Mouse (Mus musculus): ENCODE measurements around the gene Myl6. TPM values are rescaled to one million over a fixed set of nuclear protein-coding genes. Genes with fewer than 3 reads are reported as not detected.
"Not testable (repeated sequence)": the region's sequence is repeated elsewhere in the genome, so short reads cannot be mapped to it uniquely, and the experiment has no call there.

Gene Myl6
- polyA plus RNA-seq, 2 experiments: 506 to 654 TPM

GRCm38 (mm10) chr10:128510301-128510700 lies 16.4 kb upstream of the Myl6 start:
- TF ChIP-seq CTCF (IDR thresholded peaks at IDR 0.05; ENCODE audit: low read depth) (no peak), EP300 (IDR thresholded peaks at IDR 0.05; ENCODE audit: low read depth) (no peak)
- Histone ChIP-seq H3K27ac (no peak overlapping the region), H3K27me3 (ENCODE audit: control insufficient read depth, insufficient read depth, low read length) (no peaks in the 10 kb centered on the region), H3K36me3 (replicated peaks; ENCODE audit: control insufficient read depth, insufficient read depth, low read depth) (no peaks in the 10 kb centered on the region; the same call in 1 of the 2 replicates), H3K9ac (replicated peaks) (no peak overlapping the region), H3K4me3 (ENCODE audit: insufficient read depth in 1 of 2, low read depth in 2 of 2, low read length in 2 of 2) (no peak overlapping the region), H3K4me2 (ENCODE audit: low read depth) (no peak overlapping the region), H3K4me1 (replicated peaks; ENCODE audit: control insufficient read depth in 2 of 2, insufficient read depth in 2 of 2, low read length in 1 of 2) (peaks cover 3 to 13% of the 10 kb centered on the region in 2 experiments), H3K9me3 (ENCODE audit: control insufficient read depth, low read length) (no peaks in the 10 kb centered on the region)
- 87% methylated on average over 11 of the region's 11 CpGs for WGBS (ENCODE audit: insufficient replicate concordance)
- DNase-seq (ENCODE audit: low read depth in 3 of 3, low spot score in 3 of 3) (no peak), ATAC-seq (ENCODE audit: insufficient read depth) (no peak)

DNA sequence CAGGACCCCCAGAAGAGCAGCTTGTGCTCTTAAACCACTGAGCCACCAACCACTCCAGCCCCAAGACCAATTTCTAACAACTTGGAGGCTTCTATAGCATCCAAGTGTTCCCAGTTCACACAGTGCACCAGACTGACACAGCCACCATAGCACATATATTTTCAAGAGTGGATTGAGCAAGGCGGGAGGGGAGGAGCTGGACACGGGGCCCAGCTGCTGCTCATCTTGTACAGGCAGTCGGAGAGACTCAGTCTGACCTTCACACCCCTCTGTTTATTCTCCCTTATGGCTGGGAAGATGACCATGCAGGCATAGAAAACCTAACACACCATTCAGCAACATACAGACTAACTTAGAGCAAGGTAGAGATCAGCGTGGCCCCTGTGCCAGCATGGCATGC lies 15.9 kb upstream of the Myl6 start:
- Histone ChIP-seq H3K4me3 (ENCODE audit: insufficient read depth in 1 of 2, low read depth in 2 of 2, low read length in 2 of 2) (no peak overlapping the region), H3K27me3 (ENCODE audit: control insufficient read depth, insufficient read depth, low read length) (no peaks in the 10 kb centered on the region), H3K27ac (no peak overlapping the region), H3K4me2 (ENCODE audit: low read depth) (no peak overlapping the region), H3K36me3 (replicated peaks; ENCODE audit: control insufficient read depth, insufficient read depth, low read depth) (no peaks in the 10 kb centered on the region; the same call in 1 of the 2 replicates), H3K9ac (replicated peaks) (no peak overlapping the region), H3K4me1 (replicated peaks; ENCODE audit: control insufficient read depth in 2 of 2, insufficient read depth in 2 of 2, low read length in 1 of 2) (peaks cover 7 to 13% of the 10 kb centered on the region in 2 experiments), H3K9me3 (ENCODE audit: control insufficient read depth, low read length) (no peaks in the 10 kb centered on the region)
- ATAC-seq (ENCODE audit: insufficient read depth): no peak
- TF ChIP-seq EP300 (IDR thresholded peaks at IDR 0.05; ENCODE audit: low read depth) (no peak), CTCF (IDR thresholded peaks at IDR 0.05; ENCODE audit: low read depth) (no peak)
- DNase-seq (ENCODE audit: low read depth in 3 of 3, low spot score in 3 of 3): no peak
- 78% methylated on average over 4 of the region's 4 CpGs for WGBS (ENCODE audit: insufficient replicate concordance)

GRCm38 (mm10) chr10:128509203-128509602 lies 15.3 kb upstream of the Myl6 start:
- TF ChIP-seq CTCF (IDR thresholded peaks at IDR 0.05; ENCODE audit: low read depth) (no peak), EP300 (IDR thresholded peaks at IDR 0.05; ENCODE audit: low read depth) (no peak)
- WGBS (ENCODE audit: insufficient replicate concordance): 75% methylated on average over 9 of the region's 9 CpGs
- Histone ChIP-seq H3K4me2 (ENCODE audit: low read depth) (no peak overlapping the region), H3K27ac (no peak overlapping the region), H3K9ac (replicated peaks) (no peak overlapping the region), H3K9me3 (ENCODE audit: control insufficient read depth, low read length) (no peaks in the 10 kb centered on the region), H3K27me3 (ENCODE audit: control insufficient read depth, insufficient read depth, low read length) (no peaks in the 10 kb centered on the region), H3K4me3 (ENCODE audit: insufficient read depth in 1 of 2, low read depth in 2 of 2, low read length in 2 of 2) (no peak overlapping the region), H3K36me3 (replicated peaks; ENCODE audit: control insufficient read depth, insufficient read depth, low read depth) (no peaks in the 10 kb centered on the region; the same call in 1 of the 2 replicates), H3K4me1 (replicated peaks; ENCODE audit: control insufficient read depth in 2 of 2, insufficient read depth in 2 of 2, low read length in 1 of 2) (peaks cover 12 to 19% of the 10 kb centered on the region in 2 experiments)
- ATAC-seq (ENCODE audit: insufficient read depth): no peak
- DNase-seq (ENCODE audit: low read depth in 3 of 3, low spot score in 3 of 3): no peak

DNA sequence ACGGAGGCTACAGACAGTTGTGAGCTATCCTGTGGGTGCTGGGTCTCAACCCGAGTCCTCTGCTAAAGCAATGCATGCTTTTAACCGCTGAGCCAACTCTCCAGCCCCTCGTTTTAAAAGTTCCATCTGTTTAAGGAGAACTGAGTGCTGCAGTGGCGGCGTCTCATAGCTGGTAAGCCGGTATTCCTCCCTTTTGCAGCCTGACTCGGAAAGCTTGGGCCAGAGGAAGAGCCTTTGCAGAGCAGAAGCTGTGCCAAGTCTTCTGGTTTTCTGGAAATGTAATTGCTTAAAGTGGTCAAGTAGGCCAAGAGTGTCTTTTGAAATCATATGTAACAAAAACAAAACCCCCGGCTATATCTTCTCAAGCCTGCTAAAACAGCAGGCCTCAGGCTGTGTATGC lies 14.3 kb upstream of the Myl6 start:
- H3K36me3 ChIP-seq (replicated peaks; ENCODE audit: control insufficient read depth, insufficient read depth, low read depth): no peaks in the 10 kb centered on the region; the same call in 1 of the 2 replicates
- H3K9me3 ChIP-seq (ENCODE audit: control insufficient read depth, low read length): no peaks in the 10 kb centered on the region
- H3K27me3 ChIP-seq (ENCODE audit: control insufficient read depth, insufficient read depth, low read length): no peaks in the 10 kb centered on the region
- H3K4me3 ChIP-seq (ENCODE audit: insufficient read depth in 1 of 2, low read depth in 2 of 2, low read length in 2 of 2): no peak overlapping the region
- no peak for ATAC-seq (ENCODE audit: insufficient read depth)
- no peak for DNase-seq (ENCODE audit: low read depth in 3 of 3, low spot score in 3 of 3)
- H3K4me1 ChIP-seq (replicated peaks; ENCODE audit: control insufficient read depth in 2 of 2, insufficient read depth in 2 of 2, low read length in 1 of 2): peaks cover 12 to 23% of the 10 kb centered on the region in 2 experiments
- H3K9ac ChIP-seq (replicated peaks): no peak overlapping the region
- no peak overlapping the region for H3K4me2 ChIP-seq (ENCODE audit: low read depth)
- WGBS (ENCODE audit: insufficient replicate concordance): 75% methylated on average over 9 of the region's 9 CpGs
- H3K27ac ChIP-seq: no peak overlapping the region
- TF ChIP-seq CTCF (IDR thresholded peaks at IDR 0.05; ENCODE audit: low read depth) (no peak), EP300 (IDR thresholded peaks at IDR 0.05; ENCODE audit: low read depth) (no peak)

- no peak for DNase-seq (ENCODE audit: low read depth in 3 of 3, low spot score in 3 of 3)
- Histone ChIP-seq H3K4me3 (ENCODE audit: insufficient read depth in 1 of 2, low read depth in 2 of 2, low read length in 2 of 2) (no peak overlapping the region), H3K4me2 (ENCODE audit: low read depth) (no peak overlapping the region), H3K27ac (no peak overlapping the region), H3K36me3 (replicated peaks; ENCODE audit: control insufficient read depth, insufficient read depth, low read depth) (no peaks in the 10 kb centered on the region), H3K27me3 (ENCODE audit: control insufficient read depth, insufficient read depth, low read length) (no peaks in the 10 kb centered on the region), H3K9ac (replicated peaks) (no peak overlapping the region), H3K4me1 (replicated peaks; ENCODE audit: control insufficient read depth in 2 of 2, insufficient read depth in 2 of 2, low read length in 1 of 2) (peaks cover 10 to 18% of the 10 kb centered on the region in 2 experiments), H3K9me3 (ENCODE audit: control insufficient read depth, low read length) (no peaks in the 10 kb centered on the region)
- WGBS (ENCODE audit: insufficient replicate concordance): 90% methylated on average over 14 of the region's 14 CpGs
- TF ChIP-seq CTCF (IDR thresholded peaks at IDR 0.05; ENCODE audit: low read depth) (peak; percentile 38; the same call in 1 of the 2 replicates), EP300 (IDR thresholded peaks at IDR 0.05; ENCODE audit: low read depth) (no peak)
- no peak for ATAC-seq (ENCODE audit: insufficient read depth)
These were observed 12.0 kb upstream of the Myl6 start for GRCm38 (mm10) chr10:128505974-128506373.

DNA sequence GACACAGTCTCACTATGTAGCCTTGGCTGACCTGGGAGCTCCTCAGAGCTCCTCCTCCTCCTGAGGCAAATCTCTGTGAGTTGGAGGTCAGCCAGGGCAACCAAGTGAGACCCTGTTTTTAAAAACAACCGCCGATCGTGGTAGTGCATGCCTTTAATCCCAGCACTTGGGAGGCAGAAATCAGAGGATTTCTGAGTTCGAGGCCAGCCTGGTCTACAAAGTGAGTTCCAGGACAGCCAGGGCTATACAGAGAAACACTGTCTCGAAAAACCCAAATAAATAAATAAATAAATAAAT lies 11.4 kb upstream of the Myl6 start:
- DNase-seq (ENCODE audit: low read depth in 3 of 3, low spot score in 3 of 3); H3K36me3 ChIP-seq (replicated peaks; ENCODE audit: control insufficient read depth, insufficient read depth, low read depth); ATAC-seq (ENCODE audit: insufficient read depth); H3K4me3 ChIP-seq (ENCODE audit: insufficient read depth in 1 of 2, low read depth in 2 of 2, low read length in 2 of 2); H3K4me2 ChIP-seq (ENCODE audit: low read depth); H3K27me3 ChIP-seq (ENCODE audit: control insufficient read depth, insufficient read depth, low read length); H3K27ac ChIP-seq; H3K9me3 ChIP-seq (ENCODE audit: control insufficient read depth, low read length); H3K9ac ChIP-seq (replicated peaks): not testable (repeated sequence)
- 74% methylated on average over 5 of the region's 5 CpGs for WGBS (ENCODE audit: insufficient replicate concordance)
- peaks cover 10 to 14% of the 10 kb centered on the region in 2 experiments for H3K4me1 ChIP-seq (replicated peaks; ENCODE audit: control insufficient read depth in 2 of 2, insufficient read depth in 2 of 2, low read length in 1 of 2)

Data from liver, embryonic 14.5 days (tissue).